Mouse (Mus musculus) neural tube, embryonic 14.5 days (tissue): ENCODE data around the gene Hist1h4f. TPM values are rescaled to one million over a fixed set of nuclear protein-coding genes. Genes with fewer than 3 reads are reported as not detected.

Experiments
- ATAC-seq: fragments of 200-750 bp; cut with Nextera tagmentation; 2 replicates; pipeline ENCODE4 v1.8.0; 2017; ENCODE audit warnings: low read depth, mild to moderate bottlenecking, moderate TSS enrichment, moderate library complexity
- H3K27ac ChIP-seq: fragments of 300-500 bp; sonication (generic); 2 replicates; pipeline ENCODE4 v1.5.1; 2014; ENCODE audit warnings: low read depth, mild to moderate bottlenecking, control low read depth, low read length, moderate library complexity, mixed read lengths
- H3K27me3 ChIP-seq: fragments of 300-500 bp; sonication (generic); 2 replicates; pipeline ENCODE4 v1.6.1; 2014; ENCODE audit warnings: low read length; ENCODE audit not compliant: control insufficient read depth, insufficient read depth
- H3K36me3 ChIP-seq: fragments of 300-500 bp; sonication (generic); 2 replicates; pipeline ENCODE4 v1.6.1; 2014; ENCODE audit warnings: low read length, mixed read lengths; ENCODE audit not compliant: control insufficient read depth, insufficient read depth
- H3K4me1 ChIP-seq: fragments of 300-500 bp; sonication (generic); 2 replicates; pipeline ENCODE4 v1.6.1; 2014; ENCODE audit warnings: low read length; ENCODE audit not compliant: control insufficient read depth, insufficient read depth
- H3K4me2 ChIP-seq: fragments of 300-500 bp; sonication (generic); 2 replicates; pipeline ENCODE4 v1.6.1; 2014; ENCODE audit warnings: mild to moderate bottlenecking, low read depth, low read length, control low read depth
- H3K4me3 ChIP-seq: fragments of 300-500 bp; sonication (generic); 2 replicates; pipeline ENCODE4 v1.5.1; 2014; ENCODE audit warnings: low read depth, low read length, control low read depth, mixed read lengths
- H3K9ac ChIP-seq: fragments of 300-500 bp; sonication (generic); replicated peaks from 2 replicates; pipeline ENCODE4 v1.6.1; 2014; ENCODE audit warnings: low read depth, mild to moderate bottlenecking, control low read depth, low read length, mixed read lengths
- H3K9me3 ChIP-seq: fragments of 300-500 bp; sonication (generic); 2 replicates; pipeline ENCODE4 v1.6.1; 2016; ENCODE audit warnings: low read length; ENCODE audit not compliant: control insufficient read depth
- WGBS: fragments of 180-500 bp; shearing (Covaris S2); extraction: QIAGEN DNeasy Blood & Tissue Kit; methylation state at CpG from one replicate; pipeline ENCODE4 v1.1.7; 2014; 5-methylcytosine and 5-hydroxymethylcytosine counted together
- polyA plus RNA-seq: library from polyadenylated mRNA; unstranded; fragments of >200 nt; fragmentation: Nextera tagmentation; extraction: Ambion mirVana; gene quantifications from 2 replicates; pipeline ENCODE4 v1.2.1, GENCODE M21; 2014

Hist1h4f gene
- polyA plus RNA-seq, 1 experiment from 2014 or later = not detected

- WGBS = 90% methylated on average over 1 of the region's 1 CpGs
- no peak overlapping the region for H3K4me2 ChIP-seq
- no peak overlapping the region for H3K4me3 ChIP-seq
- H3K36me3 ChIP-seq = no peaks in the 10 kb centered on the region
- no peak overlapping the region for H3K9ac ChIP-seq
- ATAC-seq = no peak
- H3K9me3 ChIP-seq = no peaks in the 10 kb centered on the region
- H3K4me1 ChIP-seq = peaks cover 4% of the 10 kb centered on the region; the same call in 1 of the 2 replicates
- no peaks in the 10 kb centered on the region for H3K27me3 ChIP-seq
- H3K27ac ChIP-seq = no peak overlapping the region
Observed at GRCm38 (mm10) chr13:23513517-23513916, 37.9 kb downstream of the Hist1h4f start.

- 33% methylated on average over 1 of the region's 1 CpGs for WGBS
- no peaks in the 10 kb centered on the region for H3K27me3 ChIP-seq
- no peak overlapping the region for H3K27ac ChIP-seq
- H3K9me3 ChIP-seq = no peaks in the 10 kb centered on the region
- no peak overlapping the region for H3K4me2 ChIP-seq
- no peak overlapping the region for H3K4me3 ChIP-seq
- H3K36me3 ChIP-seq = no peaks in the 10 kb centered on the region
- ATAC-seq = no peak
- H3K4me1 ChIP-seq = no peaks in the 10 kb centered on the region
- H3K9ac ChIP-seq = no peak overlapping the region
Observed at GRCm38 (mm10) chr13:23510127-23510526, 41.3 kb downstream of the Hist1h4f start.

GRCm38 (mm10) chr13:23506819-23507515 is 44.5 kb downstream of the Hist1h4f start:
- H3K36me3 ChIP-seq = no peaks in the 10 kb centered on the region
- H3K27ac ChIP-seq = no peak overlapping the region
- no peak overlapping the region for H3K4me2 ChIP-seq
- H3K9ac ChIP-seq = no peak overlapping the region
- WGBS = 16% methylated on average over 14 of the region's 14 CpGs
- H3K4me1 ChIP-seq = no peaks in the 10 kb centered on the region
- no peaks in the 10 kb centered on the region for H3K9me3 ChIP-seq
- no peaks in the 10 kb centered on the region for H3K27me3 ChIP-seq
- no peak overlapping the region for H3K4me3 ChIP-seq
- ATAC-seq = no peak

GRCm38 (mm10) chr13:23506351-23506750 is 45.1 kb downstream of the Hist1h4f start:
- Histone ChIP-seq H3K27ac (no peak overlapping the region), H3K27me3 (no peaks in the 10 kb centered on the region), H3K36me3 (no peaks in the 10 kb centered on the region), H3K9ac (no peak overlapping the region), H3K4me2 (no peak overlapping the region), H3K4me3 (no peak overlapping the region), H3K9me3 (no peaks in the 10 kb centered on the region), H3K4me1 (no peaks in the 10 kb centered on the region)
- no peak for ATAC-seq
- 5% methylated on average over 13 of the region's 13 CpGs for WGBS

GRCm38 (mm10) chr13:23505662-23506345 is 45.6 kb downstream of the Hist1h4f start:
- Histone ChIP-seq H3K9ac (no peak overlapping the region), H3K9me3 (no peaks in the 10 kb centered on the region), H3K27ac (no peak overlapping the region), H3K27me3 (no peaks in the 10 kb centered on the region), H3K4me3 (no peak overlapping the region), H3K36me3 (no peaks in the 10 kb centered on the region), H3K4me2 (peak overlapping the region; percentile 24; the same call in 1 of the 2 replicates), H3K4me1 (no peaks in the 10 kb centered on the region)
- no peak for ATAC-seq
- WGBS = 6% methylated on average over 14 of the region's 14 CpGs

- H3K4me2 ChIP-seq = no peak overlapping the region
- no peaks in the 10 kb centered on the region for H3K9me3 ChIP-seq
- H3K4me3 ChIP-seq = no peak overlapping the region
- H3K9ac ChIP-seq = no peak overlapping the region
- no peak for ATAC-seq
- under 1% methylated on average over 9 of the region's 9 CpGs for WGBS
- no peak overlapping the region for H3K27ac ChIP-seq
- no peaks in the 10 kb centered on the region for H3K36me3 ChIP-seq
- H3K27me3 ChIP-seq = no peaks in the 10 kb centered on the region
- H3K4me1 ChIP-seq = no peaks in the 10 kb centered on the region
Observed at GRCm38 (mm10) chr13:23503797-23504196, 47.7 kb downstream of the Hist1h4f start.

- H3K4me3 ChIP-seq = no peak overlapping the region
- H3K9me3 ChIP-seq = no peaks in the 10 kb centered on the region
- no peaks in the 10 kb centered on the region; the same call in 1 of the 2 replicates for H3K27me3 ChIP-seq
- ATAC-seq = no peak
- no peaks in the 10 kb centered on the region for H3K4me1 ChIP-seq
- no peaks in the 10 kb centered on the region for H3K36me3 ChIP-seq
- 39% methylated on average over 4 of the region's 4 CpGs for WGBS
- no peak overlapping the region for H3K27ac ChIP-seq
- no peak overlapping the region for H3K4me2 ChIP-seq
- H3K9ac ChIP-seq = no peak overlapping the region
Observed at GRCm38 (mm10) chr13:23502916-23503315, 48.5 kb downstream of the Hist1h4f start.

- no peak overlapping the region for H3K27ac ChIP-seq
- no peak for ATAC-seq
- H3K9ac ChIP-seq = no peak overlapping the region
- no peaks in the 10 kb centered on the region for H3K9me3 ChIP-seq
- H3K36me3 ChIP-seq = no peaks in the 10 kb centered on the region
- H3K4me1 ChIP-seq = no peaks in the 10 kb centered on the region
- no peak overlapping the region for H3K4me3 ChIP-seq
- no peak overlapping the region for H3K4me2 ChIP-seq
- no peaks in the 10 kb centered on the region; the same call in 1 of the 2 replicates for H3K27me3 ChIP-seq
- WGBS = 36% methylated on average over 9 of the region's 9 CpGs
Observed at GRCm38 (mm10) chr13:23502031-23502567, 49.3 kb downstream of the Hist1h4f start.

- Histone ChIP-seq H3K4me2 (no peak overlapping the region), H3K9me3 (no peaks in the 10 kb centered on the region), H3K27ac (no peak overlapping the region), H3K27me3 (no peaks in the 10 kb centered on the region; the same call in 1 of the 2 replicates), H3K9ac (no peak overlapping the region), H3K4me3 (no peak overlapping the region), H3K36me3 (no peaks in the 10 kb centered on the region), H3K4me1 (no peaks in the 10 kb centered on the region)
- no peak for ATAC-seq
- WGBS = 27% methylated on average over 5 of the region's 5 CpGs
Observed at GRCm38 (mm10) chr13:23501511-23501910, 49.9 kb downstream of the Hist1h4f start.
